Mouse (Mus musculus): Measurements from ENCODE around the gene Slitrk1. TPM values are rescaled to one million over a fixed set of nuclear protein-coding genes. Genes with fewer than 3 reads are reported as not detected.

The Slitrk1 gene
- total RNA-seq (2023): not detected

DNA sequence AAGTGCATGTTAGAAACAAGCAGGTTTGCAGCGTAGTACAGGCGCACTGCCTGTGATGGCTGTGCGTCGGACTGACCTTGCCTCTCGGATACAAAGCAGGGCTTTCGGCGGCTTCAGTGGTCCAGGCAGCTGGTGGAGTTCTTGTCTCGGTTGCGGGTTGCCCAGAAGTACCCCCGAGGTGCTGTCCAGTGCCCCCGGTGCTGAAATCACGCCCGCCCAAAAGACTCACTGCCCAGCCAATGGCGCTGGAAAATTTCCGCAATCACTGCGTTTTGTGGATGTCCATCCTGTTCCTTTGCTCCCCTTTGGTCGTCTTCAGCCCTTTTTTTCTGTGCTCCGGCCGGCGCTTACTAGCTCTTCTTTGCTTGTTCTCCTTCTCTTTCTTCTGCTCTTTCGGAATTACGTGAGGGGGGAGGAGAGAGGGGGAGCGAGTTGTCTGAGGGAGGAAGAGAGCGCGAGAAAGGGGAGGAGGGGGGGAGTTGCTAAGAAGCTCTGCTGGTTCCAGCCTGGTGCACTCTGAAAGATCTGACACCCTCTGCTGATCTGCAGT, at the start of gene Slitrk1:
Gene Slitrk1, minus strand, starts transcription at position 445 of the 550 bp plus-strand sequence.

